Mouse (Mus musculus) heart, adult 2 months (tissue): ENCODE data around the gene Nt5c1a.

Experiments
- CTCF ChIP-seq: fragments of 200-600 bp; IDR thresholded peaks from 2 replicates; pipeline ENCODE4 v1.8.1; 2022; ENCODE audit warnings: antibody characterized with exemption, mild to moderate bottlenecking, moderate library complexity
- EP300 ChIP-seq: fragments of 200-500 bp; IDR thresholded peaks from 2 replicates; pipeline ENCODE4 v1.6.1; 2011; ENCODE audit warnings: low read depth, low read length, control low read depth; ENCODE audit not compliant: insufficient read depth
- POLR2A ChIP-seq: fragments of 200-500 bp; IDR thresholded peaks from 2 replicates; pipeline ENCODE4 v1.6.1; 2011; ENCODE audit warnings: mild to moderate bottlenecking, low read depth, low read length, control low read depth; ENCODE audit not compliant: insufficient read depth

- TF ChIP-seq CTCF (peak; percentile 35), POLR2A (no peak), EP300 (no peak)
Measured at GRCm38 (mm10) chr4:123171811-123172210, 29.5 kb upstream of the Nt5c1a start.
